Mouse (Mus musculus) macrophage (primary cell): ENCODE measurements around the gene Taok2. TPM values are rescaled to one million over a fixed set of nuclear protein-coding genes. Genes with fewer than 3 reads are reported as not detected.
A peak's percentile ranks its signal among the peaks of the same experiment; 100 is the strongest.

Experiments
- H3K27ac ChIP-seq: fragments of 350-480 bp; formaldehyde crosslinking; 2 replicates; pipeline ENCODE4 v1.9.0; 2021
- H3K36me3 ChIP-seq: fragments of 350-480 bp; formaldehyde crosslinking; 2 replicates; pipeline ENCODE4 v1.9.0; 2021; ENCODE audit errors: inconsistent target
- H3K4me3 ChIP-seq: fragments of 350-480 bp; formaldehyde crosslinking; 2 replicates; pipeline ENCODE4 v1.9.0; 2021; ENCODE audit errors: inconsistent target
- H3K79me2 ChIP-seq: fragments of 350-480 bp; formaldehyde crosslinking; 2 replicates; pipeline ENCODE4 v1.9.0; 2021; ENCODE audit errors: inconsistent target
- WGBS: methylation state at CpG from one replicate; pipeline ENCODE4 v1.1.7; 2026; ENCODE audit warnings: inconsistent platforms; ENCODE audit not compliant: missing documents; 5-methylcytosine and 5-hydroxymethylcytosine counted together
- polyA plus RNA-seq: library from polyadenylated mRNA; stranded (reverse); fragments of 250-400 nt; gene quantifications from 3 replicates; pipeline ENCODE4 v1.2.4, GENCODE M21; 2018; ENCODE audit warnings: inconsistent platforms

Taok2 gene
- polyA plus RNA-seq, 1 experiment from 2014 or later, result 24.1 TPM

GRCm38 (mm10) chr7:126898102-126898990 lies 13.8 kb upstream of the Taok2 start:
- Histone ChIP-seq H3K4me3 (peak overlapping the region; percentile 82), H3K36me3 (no peaks in the 10 kb centered on the region; the same call in 1 of the 2 replicates), H3K79me2 (peaks cover 35% of the 10 kb centered on the region), H3K27ac (peak overlapping the region; percentile 98)
- 14% methylated on average over 35 of the region's 37 CpGs for WGBS

DNA sequence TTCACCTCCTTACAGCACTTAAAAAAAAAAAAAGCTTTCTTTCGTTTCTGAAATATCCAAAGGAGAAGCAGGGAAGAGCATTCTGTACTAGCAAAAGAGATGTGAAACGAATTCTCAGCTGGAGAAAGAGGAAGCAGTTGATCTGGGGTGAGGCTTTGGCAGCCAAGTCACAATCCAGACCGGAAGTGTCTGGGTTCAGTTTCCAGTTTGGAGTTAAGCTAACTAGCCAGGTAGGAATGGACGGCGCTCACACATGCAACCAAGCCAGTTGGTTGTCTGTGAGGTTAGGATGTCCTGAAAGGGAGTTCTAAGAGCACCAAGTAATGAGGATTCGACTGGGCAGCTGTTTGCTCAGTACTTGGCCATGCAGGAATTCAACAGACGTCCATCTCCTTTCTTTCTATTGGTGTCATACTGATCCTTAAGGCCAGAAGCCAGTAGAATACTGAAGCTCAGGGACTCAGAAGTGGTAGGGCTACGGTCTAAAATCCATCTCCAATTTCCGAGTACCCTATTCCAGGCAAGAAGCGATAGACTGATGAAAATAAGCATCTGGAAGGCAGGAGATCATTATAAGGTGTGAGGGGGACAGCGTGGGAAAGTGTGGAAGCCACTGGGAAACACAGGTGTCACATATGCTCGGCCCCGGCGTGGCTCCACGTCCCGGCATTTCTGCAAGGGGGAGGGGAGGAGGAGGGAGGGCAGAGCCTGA lies 13.0 kb upstream of the Taok2 start:
- H3K4me3 ChIP-seq, result peak overlapping the region; percentile 82
- 0% methylated on average over 14 of the region's 16 CpGs for WGBS

GRCm38 (mm10) chr7:126896912-126897311 lies 12.4 kb upstream of the Taok2 start:
- H3K4me3 ChIP-seq, result peak overlapping the region; percentile 82
- peaks cover 13% of the 10 kb centered on the region for H3K36me3 ChIP-seq
- H3K27ac ChIP-seq, result peak overlapping the region; percentile 98
- H3K79me2 ChIP-seq, result peaks cover 49% of the 10 kb centered on the region
- 54% methylated on average over 5 of the region's 5 CpGs for WGBS

More for the DNA sequence above, 13.0 kb upstream of the Taok2 start:
- Histone ChIP-seq H3K36me3 (peaks cover 7% of the 10 kb centered on the region; the same call in 1 of the 2 replicates), H3K79me2 (peaks cover 43% of the 10 kb centered on the region), H3K27ac (peak overlapping the region; percentile 98)

DNA sequence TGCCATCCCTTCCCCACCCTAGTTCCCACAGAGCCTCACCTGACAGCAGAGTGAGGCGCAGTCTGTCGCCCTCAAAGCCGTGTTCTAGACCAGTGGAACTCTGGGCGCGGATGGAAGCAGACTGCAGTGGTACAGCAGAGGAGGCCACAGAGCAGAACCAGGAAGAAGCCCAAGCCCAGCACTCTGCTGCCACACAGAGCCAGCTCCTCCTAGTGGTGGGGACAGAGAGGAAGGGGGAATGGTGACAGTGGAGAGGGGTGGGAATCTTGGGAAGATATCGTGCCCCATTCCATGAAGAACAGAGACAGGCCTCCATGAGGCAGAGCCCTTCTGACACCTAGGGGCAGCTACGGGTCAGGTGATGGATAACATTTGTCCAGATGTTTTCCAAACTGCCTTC lies 4.3 kb upstream of the Taok2 start:
- H3K79me2 ChIP-seq, result peaks cover 30% of the 10 kb centered on the region
- WGBS, result 41% methylated on average over 7 of the region's 7 CpGs
- H3K27ac ChIP-seq, result no peak overlapping the region
- H3K36me3 ChIP-seq, result peaks cover 65% of the 10 kb centered on the region
- no peak overlapping the region for H3K4me3 ChIP-seq

- Histone ChIP-seq H3K27ac (no peak overlapping the region), H3K4me3 (no peak overlapping the region), H3K79me2 (peaks cover 30% of the 10 kb centered on the region), H3K36me3 (peaks cover 56% of the 10 kb centered on the region)
- WGBS, result 92% methylated on average over 5 of the region's 5 CpGs
These were observed 2.8 kb upstream of the Taok2 start for GRCm38 (mm10) chr7:126887281-126887680.

DNA sequence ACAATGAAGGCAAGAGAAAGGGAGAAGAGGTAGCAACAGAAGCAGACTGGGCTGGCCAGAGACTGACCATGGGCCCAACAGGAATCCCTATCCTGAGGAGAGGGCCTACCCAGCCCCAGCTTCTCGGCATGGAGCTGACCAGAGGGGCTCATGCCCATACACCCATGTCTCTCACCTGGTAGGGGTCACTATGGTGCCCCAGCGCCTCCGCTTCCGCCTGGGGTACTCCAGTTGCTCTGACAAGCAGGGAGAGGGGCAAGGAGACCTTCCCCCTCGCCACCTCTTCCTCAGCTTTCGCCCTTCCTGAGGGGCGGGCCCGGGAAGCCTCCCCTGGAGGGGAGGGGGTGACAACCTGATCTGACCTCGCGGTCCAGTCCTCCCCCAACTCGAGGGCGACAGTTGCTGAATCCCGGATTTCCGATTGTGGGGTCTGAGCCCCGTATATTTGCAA lies 747 bp downstream of the Taok2 start:
- H3K36me3 ChIP-seq, result peaks cover 46% of the 10 kb centered on the region
- WGBS, result 0% methylated on average over 15 of the region's 15 CpGs

GRCm38 (mm10) chr7:126881040-126881439 lies 3.5 kb downstream of the Taok2 start:
- H3K79me2 ChIP-seq, result peaks cover 52% of the 10 kb centered on the region
- no peak overlapping the region for H3K27ac ChIP-seq
- H3K4me3 ChIP-seq, result no peak overlapping the region
- H3K36me3 ChIP-seq, result peaks cover 39% of the 10 kb centered on the region
- 21% methylated on average over 6 of the region's 6 CpGs for WGBS

More for the DNA sequence above, 747 bp downstream of the Taok2 start:
- H3K4me3 ChIP-seq, result peak overlapping the region; percentile 92
- H3K79me2 ChIP-seq, result peaks cover 52% of the 10 kb centered on the region
- H3K27ac ChIP-seq, result peak overlapping the region; percentile 77

DNA sequence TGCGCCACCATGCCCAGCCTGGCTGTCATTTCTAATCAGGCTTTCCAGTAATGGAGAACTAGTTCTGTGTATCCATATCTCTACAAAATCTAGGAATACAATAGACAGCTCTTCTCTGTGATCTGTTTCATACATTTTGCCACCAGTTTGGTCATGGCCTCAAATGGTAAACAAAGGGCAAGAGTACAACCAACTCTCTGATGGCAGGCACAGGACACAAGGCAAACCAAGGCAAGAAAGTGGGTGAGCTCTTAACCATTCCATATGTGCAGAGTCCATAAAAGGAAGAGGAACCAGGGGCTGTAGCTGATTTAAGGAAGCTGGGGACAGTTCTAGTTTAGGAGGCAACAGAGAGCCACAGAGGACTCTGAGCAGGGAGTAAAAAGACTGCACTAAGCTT lies 7.3 kb downstream of the Taok2 start:
- Histone ChIP-seq H3K79me2 (peaks cover 29% of the 10 kb centered on the region), H3K4me3 (no peak overlapping the region), H3K27ac (no peak overlapping the region), H3K36me3 (peaks cover 70% of the 10 kb centered on the region)
- WGBS, result 100% methylated on average over 1 of the region's 1 CpGs

- Histone ChIP-seq H3K4me3 (no peak overlapping the region), H3K36me3 (peaks cover 88% of the 10 kb centered on the region), H3K27ac (no peak overlapping the region), H3K79me2 (no peaks in the 10 kb centered on the region; the same call in 1 of the 2 replicates)
- 82% methylated on average over 1 of the region's 2 CpGs for WGBS
These were observed 14.0 kb downstream of the Taok2 start for GRCm38 (mm10) chr7:126870520-126870891.

DNA sequence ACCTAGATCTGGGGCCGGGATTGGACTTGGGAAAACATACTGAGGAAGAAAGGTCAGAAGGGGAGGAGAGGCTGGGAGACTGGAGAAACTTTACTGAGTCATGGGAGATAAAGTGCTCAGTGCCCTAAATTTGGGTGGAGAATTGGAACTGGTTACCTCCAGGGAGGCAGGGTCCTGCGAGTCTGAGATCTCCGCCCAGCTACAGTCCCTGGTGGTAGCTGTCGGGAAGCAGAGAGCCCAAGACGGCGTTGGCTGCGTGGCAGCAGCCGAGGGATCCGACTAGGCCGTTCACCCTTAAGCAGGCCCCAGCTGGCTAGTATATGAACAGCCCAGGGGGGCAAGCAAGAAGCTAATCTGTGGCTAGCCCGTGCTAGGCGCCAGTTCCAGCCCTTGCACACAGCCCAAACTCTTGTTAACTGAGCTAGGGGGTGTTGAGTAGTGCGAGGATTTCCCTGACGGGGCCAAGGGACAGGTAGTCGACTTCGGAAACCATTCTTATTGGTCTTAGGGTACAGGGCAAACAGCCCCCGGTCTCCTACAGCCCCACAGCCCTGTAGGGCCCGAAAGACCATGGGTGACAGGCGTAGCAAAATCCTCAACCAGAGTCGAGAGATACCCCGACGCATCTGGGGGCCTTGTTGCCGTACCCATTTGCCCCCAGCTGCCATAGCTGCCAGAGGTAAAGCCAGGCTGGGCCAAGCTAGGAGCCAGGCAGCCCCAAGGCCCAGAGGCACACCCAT lies 14.6 kb downstream of the Taok2 start:
- H3K36me3 ChIP-seq, result peaks cover 83% of the 10 kb centered on the region
- 97% methylated on average over 19 of the region's 23 CpGs for WGBS
- H3K27ac ChIP-seq, result no peak overlapping the region
- H3K4me3 ChIP-seq, result no peak overlapping the region
- no peaks in the 10 kb centered on the region; the same call in 1 of the 2 replicates for H3K79me2 ChIP-seq

DNA sequence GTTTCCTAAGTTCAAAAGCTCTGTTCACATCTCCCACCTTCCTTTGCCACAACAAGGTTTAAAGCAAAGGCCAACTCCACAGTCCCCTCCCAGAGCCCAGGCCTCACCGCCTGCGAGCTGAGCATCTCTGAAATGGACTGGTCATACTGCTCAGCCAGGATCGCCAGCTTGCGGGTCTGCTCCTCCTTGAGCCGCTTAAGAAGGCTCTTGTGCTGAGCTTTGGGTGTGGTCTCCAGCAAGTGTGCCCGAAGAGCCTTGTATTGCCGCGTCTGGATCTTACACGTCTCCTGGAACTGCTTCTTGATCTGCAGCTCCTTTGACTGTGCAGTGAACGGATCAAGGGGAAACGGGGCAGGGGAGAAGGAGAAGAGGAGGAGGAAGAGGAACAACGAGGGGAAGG lies 16.5 kb downstream of the Taok2 start:
- WGBS, result 82% methylated on average over 12 of the region's 12 CpGs

GRCm38 (mm10) chr7:126867534-126867933 lies 17.0 kb downstream of the Taok2 start:
- Histone ChIP-seq H3K79me2 (no peaks in the 10 kb centered on the region), H3K36me3 (peaks cover 58% of the 10 kb centered on the region), H3K4me3 (no peak overlapping the region), H3K27ac (no peak overlapping the region)
- 90% methylated on average over 2 of the region's 2 CpGs for WGBS

More for the DNA sequence above, 16.5 kb downstream of the Taok2 start:
- H3K4me3 ChIP-seq, result no peak overlapping the region
- no peak overlapping the region for H3K27ac ChIP-seq
- no peaks in the 10 kb centered on the region for H3K79me2 ChIP-seq
- peaks cover 63% of the 10 kb centered on the region for H3K36me3 ChIP-seq

GRCm38 (mm10) chr7:126863791-126864190 lies 20.7 kb downstream of the Taok2 start:
- 74% methylated on average over 5 of the region's 6 CpGs for WGBS
- H3K36me3 ChIP-seq, result peaks cover 29% of the 10 kb centered on the region; the same call in 1 of the 2 replicates
- H3K4me3 ChIP-seq, result no peak overlapping the region
- H3K79me2 ChIP-seq, result peaks cover 19% of the 10 kb centered on the region; the same call in 1 of the 2 replicates
- H3K27ac ChIP-seq, result no peak overlapping the region

- WGBS, result 0% methylated on average over 41 of the region's 41 CpGs
- Histone ChIP-seq H3K36me3 (peaks cover 24% of the 10 kb centered on the region; the same call in 1 of the 2 replicates), H3K4me3 (peak within 1 kb of the TSS; percentile 80), H3K79me2 (peaks cover 19% of the 10 kb centered on the region; the same call in 1 of the 2 replicates), H3K27ac (peak within 1 kb of the TSS; percentile 69)
These were observed 22.2 kb downstream of the Taok2 start, which contains the start of gene Ino80e for GRCm38 (mm10) chr7:126862147-126862784. Gene Ino80e (minus strand): TSS chr7:126862377.
